8 mouse cellular contexts compared by ENCODE assay signal in genomic region chr7:139703146-139703825, GRCm38 (mm10). TPM values are rescaled to one million over a fixed set of nuclear protein-coding genes. Genes with fewer than 3 reads are reported as not detected.
DNase-seq lines count a peak whose midpoint lies in the region; ATAC-seq lines count a peak whose summit lies in the region.

No protein-coding gene starts in this region.

- no peaks in the 10 kb centered on the region; the same call in 1 of the 2 replicates for H3K27me3 ChIP-seq in hindbrain, embryonic 12.5 days
- peaks cover 7% of the 10 kb centered on the region; the same call in 1 of the 2 replicates for H3K27me3 ChIP-seq in lung, embryonic 15.5 days

- H3K4me1 ChIP-seq in hindbrain, embryonic 12.5 days: peaks cover 5% of the 10 kb centered on the region; the same call in 1 of the 2 replicates
- no peaks in the 10 kb centered on the region for H3K4me1 ChIP-seq in lung, embryonic 15.5 days

- no peaks in the 10 kb centered on the region for H3K9me3 ChIP-seq in hindbrain, embryonic 12.5 days (replicated peaks)
- no peaks in the 10 kb centered on the region for H3K9me3 ChIP-seq in lung, embryonic 15.5 days

- no peak overlapping the region for H3K27ac ChIP-seq in hindbrain, embryonic 12.5 days
- H3K27ac ChIP-seq in lung, embryonic 15.5 days: no peak overlapping the region

- peak; percentile 71 for ATAC-seq in frontal cortex, adult (ENCODE audit: low TSS enrichment)
- peak; percentile 80 for ATAC-seq in hindbrain, embryonic 12.5 days (ENCODE audit: low FRiP score)
- ATAC-seq in lung, embryonic 15.5 days (ENCODE audit: borderline replicate concordance, extremely low read depth, low FRiP score, low TSS enrichment): peak; percentile 73

- WGBS in hindbrain, embryonic 12.5 days: 35% methylated on average over 6 of the region's 6 CpGs
- 25% methylated on average over 6 of the region's 6 CpGs for WGBS in lung, embryonic 15.5 days

- peak; percentile 80 for DNase-seq in NIH3T3 (ENCODE audit: low read depth)
- DNase-seq in cerebellum, adult 8-10 months: peak; percentile 80
- DNase-seq in layer of hippocampus, adult 9-11 months: peak; percentile 74
- DNase-seq in retina, postnatal 1 day: peak; percentile 87
- peak; percentile 83 for DNase-seq in urinary bladder, postnatal 14 days (ENCODE audit: low spot score)

- H3K4me2 ChIP-seq in hindbrain, embryonic 12.5 days (replicated peaks): no peak overlapping the region
- no peak overlapping the region for H3K4me2 ChIP-seq in lung, embryonic 15.5 days

- no peak overlapping the region for H3K9ac ChIP-seq in hindbrain, embryonic 12.5 days
- no peak overlapping the region for H3K9ac ChIP-seq in lung, embryonic 15.5 days

- H3K36me3 ChIP-seq in hindbrain, embryonic 12.5 days: no peaks in the 10 kb centered on the region
- H3K36me3 ChIP-seq in lung, embryonic 15.5 days: no peaks in the 10 kb centered on the region

- no peak overlapping the region for H3K4me3 ChIP-seq in hindbrain, embryonic 12.5 days
- H3K4me3 ChIP-seq in lung, embryonic 15.5 days: no peak overlapping the region

RNA-seq across cellular contexts. Expression of gene Cfap46, which starts 19.7 kb away (rescaled TPM):
- 1.0 and 2.1 TPM in 2 replicates for polyA plus RNA-seq in hindbrain, embryonic 12.5 days (2016; fragmentation: Nextera tagmentation; extraction: Ambion mirVana)
- polyA plus RNA-seq in lung, embryonic 15.5 days (2015; fragmentation: Nextera tagmentation; extraction: Ambion mirVana): 0.82 and 1.3 TPM in 2 replicates
